Mouse (Mus musculus) forebrain, embryonic 11.5 days (tissue): ENCODE data around the gene Ccdc189. TPM values are rescaled to one million over a fixed set of nuclear protein-coding genes. Genes with fewer than 3 reads are reported as not detected.
A peak's percentile ranks its signal among the peaks of the same experiment; 100 is the strongest.

Experiments used
- ATAC-seq: fragments of 200-750 bp; cut with Nextera tagmentation; replicated peaks from 2 replicates; pipeline ENCODE4 v1.8.0; 2017; ENCODE audit warnings: moderate TSS enrichment; ENCODE audit not compliant: low FRiP score
- DNase-seq: peaks from one replicate; pipeline ENCODE4 v3.0.0-alpha.2; 2017; ENCODE audit warnings: low spot score
- H3K27ac ChIP-seq: fragments of 300-500 bp; sonication (generic); 2 replicates; pipeline ENCODE4 v1.5.1; 2014; ENCODE audit warnings: low read depth, low read length
- H3K27me3 ChIP-seq: fragments of 300-500 bp; sonication (generic); 2 replicates; pipeline ENCODE4 v1.6.1; 2014; ENCODE audit warnings: mild to moderate bottlenecking, low read length, mixed read lengths; ENCODE audit not compliant: control insufficient read depth, insufficient read depth
- H3K36me3 ChIP-seq: fragments of 300-500 bp; sonication (generic); 2 replicates; pipeline ENCODE4 v1.6.1; 2014; ENCODE audit warnings: mild to moderate bottlenecking, low read length, moderate library complexity, mixed read lengths; ENCODE audit not compliant: control insufficient read depth, insufficient read depth
- H3K4me1 ChIP-seq: fragments of 300-500 bp; sonication (generic); replicated peaks from 2 replicates; pipeline ENCODE4 v1.6.1; 2014; ENCODE audit warnings: low read length, mixed read lengths; ENCODE audit not compliant: control insufficient read depth, insufficient read depth
- H3K4me2 ChIP-seq: fragments of 300-500 bp; sonication (generic); 2 replicates; pipeline ENCODE4 v1.6.1; 2014; ENCODE audit warnings: low read depth, mild to moderate bottlenecking, low read length, moderate library complexity, mixed read lengths; ENCODE audit not compliant: severe bottlenecking
- H3K4me3 ChIP-seq: fragments of 300-500 bp; sonication (generic); 2 replicates; pipeline ENCODE4 v1.5.1; 2014; ENCODE audit warnings: low read depth, low read length
- H3K9ac ChIP-seq: fragments of 300-500 bp; sonication (generic); 2 replicates; pipeline ENCODE4 v1.6.1; 2014; ENCODE audit warnings: low read length
- H3K9me3 ChIP-seq: fragments of 300-500 bp; sonication (generic); 2 replicates; pipeline ENCODE4 v1.6.1; 2016; ENCODE audit warnings: low read length, mixed read lengths; ENCODE audit not compliant: control insufficient read depth
- WGBS: fragments of 180-500 bp; shearing (Covaris S2); extraction: QIAGEN DNeasy Blood & Tissue Kit; methylation state at CpG from one replicate; pipeline ENCODE4 v1.1.7; 2014; 5-methylcytosine and 5-hydroxymethylcytosine counted together
- polyA plus RNA-seq: library from polyadenylated mRNA; unstranded; fragments of >200 nt; fragmentation: Nextera tagmentation; extraction: Ambion mirVana; gene quantifications from 2 replicates; pipeline ENCODE4 v1.2.1, GENCODE M21; 2014

The Ccdc189 gene
- polyA plus RNA-seq, 1 experiment from 2014 or later, result 13.5 TPM

DNA sequence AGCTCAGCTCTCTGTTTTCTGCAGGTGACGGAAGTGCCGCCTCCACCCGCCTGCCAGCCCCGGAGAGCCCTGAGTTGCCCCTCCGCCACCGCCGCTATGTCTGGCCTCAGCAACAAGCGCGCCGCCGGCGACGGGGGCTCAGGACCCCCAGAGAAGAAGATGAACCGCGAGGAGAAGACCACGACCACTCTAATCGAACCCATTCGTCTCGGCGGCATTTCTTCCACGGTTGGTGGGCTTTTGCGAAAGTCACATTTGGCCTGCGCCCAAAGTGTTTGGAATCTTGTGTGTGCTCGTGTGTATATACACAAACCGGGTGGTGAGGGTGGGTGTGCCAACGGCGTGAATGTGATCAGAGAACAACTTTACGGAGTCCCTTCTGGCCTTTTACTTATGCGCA, 506 bp upstream of the Ccdc189 start:
- DNase-seq (no peak), ATAC-seq (no peak)
- no peaks in the 10 kb centered on the region for H3K9me3 ChIP-seq
- H3K27me3 ChIP-seq, result no peaks in the 10 kb centered on the region
- peaks cover 3% of the 10 kb centered on the region; the same call in 1 of the 2 replicates for H3K36me3 ChIP-seq
- WGBS, result 4% methylated on average over 29 of the region's 29 CpGs
- H3K27ac ChIP-seq, result no peak overlapping the region
- peaks cover 8% of the 10 kb centered on the region for H3K4me1 ChIP-seq
- H3K4me2 ChIP-seq, result peak overlapping the region; percentile 84
- peak overlapping the region; percentile 89 for H3K4me3 ChIP-seq
- peak overlapping the region; percentile 79 for H3K9ac ChIP-seq

DNA sequence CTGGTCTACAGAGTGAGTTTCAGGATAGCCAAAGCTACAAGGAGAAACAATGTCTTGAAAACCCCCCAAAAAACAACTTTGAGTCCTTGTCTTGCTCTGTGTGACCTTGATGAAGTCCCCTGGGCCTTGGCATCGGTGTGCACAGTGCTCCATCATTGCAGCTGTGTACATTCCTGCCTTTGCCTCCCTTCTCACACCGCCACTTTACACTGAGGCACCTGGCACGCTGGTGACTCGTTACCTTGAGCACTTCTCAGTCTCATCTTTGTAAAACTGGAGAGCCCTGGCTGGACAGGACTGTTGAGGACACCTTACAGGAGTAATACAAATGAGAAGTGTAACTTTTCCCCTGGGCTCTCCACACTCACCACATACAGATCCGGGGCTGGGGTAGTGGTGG, 1.2 kb downstream of the Ccdc189 start:
- H3K27me3 ChIP-seq, result no peaks in the 10 kb centered on the region
- 69% methylated on average over 5 of the region's 5 CpGs for WGBS
- peak overlapping the region; percentile 84 for H3K4me2 ChIP-seq
- H3K36me3 ChIP-seq, result peaks cover 9% of the 10 kb centered on the region; the same call in 1 of the 2 replicates
- H3K27ac ChIP-seq, result no peak overlapping the region
- peak; percentile 51 for DNase-seq
- peak overlapping the region; percentile 89 for H3K4me3 ChIP-seq
- ATAC-seq, result no peak
- H3K4me1 ChIP-seq, result peaks cover 8% of the 10 kb centered on the region
- no peaks in the 10 kb centered on the region for H3K9me3 ChIP-seq
- H3K9ac ChIP-seq, result peak overlapping the region; percentile 31; the same call in 1 of the 2 replicates

DNA sequence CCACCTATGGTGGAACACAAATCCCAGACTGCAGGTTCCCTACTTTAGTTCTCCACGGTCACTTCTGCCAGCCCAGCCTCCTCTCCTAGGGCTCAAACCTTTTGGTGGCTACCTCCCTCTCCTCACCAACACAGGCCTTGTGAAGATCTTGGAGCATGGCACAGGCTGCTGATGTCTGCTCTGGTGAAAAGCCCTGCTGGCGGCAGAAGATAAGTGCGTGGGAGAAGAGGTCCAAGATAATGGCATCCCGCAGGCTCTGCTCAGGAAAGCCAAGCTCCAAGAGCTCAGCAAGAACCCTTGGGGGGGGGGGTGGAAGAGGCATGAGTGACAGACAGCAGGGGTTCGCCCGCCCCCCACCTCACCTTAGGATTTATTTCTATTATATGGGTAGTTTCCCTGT, 2.2 kb downstream of the Ccdc189 start:
- no peak overlapping the region for H3K4me3 ChIP-seq
- WGBS, result 93% methylated on average over 6 of the region's 6 CpGs
- H3K4me1 ChIP-seq, result peaks cover 8% of the 10 kb centered on the region

DNA sequence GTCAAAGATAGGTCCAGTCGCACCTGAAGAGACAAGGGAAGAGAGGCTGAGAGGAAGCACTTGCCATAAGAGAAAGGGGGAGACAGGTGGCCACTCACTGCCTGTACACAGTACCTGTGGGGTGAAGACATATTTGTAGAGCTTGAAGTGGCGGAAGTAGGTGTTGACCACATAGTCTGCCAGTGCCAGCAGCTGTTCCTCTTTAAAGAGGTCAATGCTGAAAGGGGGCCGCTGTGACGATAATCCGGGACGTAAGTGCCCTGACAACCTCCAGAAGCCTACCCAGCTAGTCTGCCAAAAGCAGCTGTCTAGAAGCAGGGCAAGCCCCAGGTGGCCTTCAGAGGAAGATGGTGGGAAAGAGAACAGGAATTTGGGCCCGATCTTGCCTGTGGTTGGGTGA, 3.4 kb downstream of the Ccdc189 start:
- no peak overlapping the region for H3K27ac ChIP-seq
- no peak overlapping the region for H3K4me3 ChIP-seq
- H3K36me3 ChIP-seq, result peaks cover 5% of the 10 kb centered on the region; the same call in 1 of the 2 replicates
- WGBS, result 92% methylated on average over 7 of the region's 7 CpGs
- H3K27me3 ChIP-seq, result no peaks in the 10 kb centered on the region
- H3K4me2 ChIP-seq, result no peak overlapping the region
- H3K9me3 ChIP-seq, result no peaks in the 10 kb centered on the region
- no peak overlapping the region for H3K9ac ChIP-seq
- DNase-seq (no peak), ATAC-seq (no peak)
- H3K4me1 ChIP-seq, result peaks cover 8% of the 10 kb centered on the region

More for the DNA sequence above, 2.2 kb downstream of the Ccdc189 start:
- DNase-seq (peak; percentile 46), ATAC-seq (no peak)
- H3K9ac ChIP-seq, result no peak overlapping the region
- H3K4me2 ChIP-seq, result no peak overlapping the region
- H3K36me3 ChIP-seq, result peaks cover 5% of the 10 kb centered on the region; the same call in 1 of the 2 replicates
- no peaks in the 10 kb centered on the region for H3K9me3 ChIP-seq
- no peaks in the 10 kb centered on the region for H3K27me3 ChIP-seq
- no peak overlapping the region for H3K27ac ChIP-seq

DNA sequence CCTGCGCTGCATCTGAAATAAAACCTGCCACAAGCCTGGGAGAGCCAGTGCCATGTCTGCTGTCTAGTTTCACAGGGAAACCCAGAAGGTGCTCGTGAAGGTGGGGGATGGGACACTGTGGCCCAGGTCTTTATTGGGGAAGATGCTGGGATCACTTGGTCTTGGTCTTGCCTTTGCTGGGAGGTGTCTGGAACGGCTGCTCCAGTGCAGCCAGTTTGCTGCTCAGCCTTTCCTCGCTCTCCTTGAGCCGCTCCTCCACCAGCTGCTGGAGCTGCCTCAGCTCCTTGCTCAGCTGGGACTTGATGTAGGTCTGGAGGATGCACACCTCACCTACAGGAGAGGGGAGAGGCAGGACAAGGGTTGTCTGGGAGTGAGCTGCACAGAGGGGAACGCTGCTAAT, 5.1 kb downstream of the Ccdc189 start:
- peaks cover 5% of the 10 kb centered on the region for H3K4me1 ChIP-seq
- no peaks in the 10 kb centered on the region for H3K9me3 ChIP-seq
- no peak overlapping the region for H3K27ac ChIP-seq
- no peak overlapping the region for H3K9ac ChIP-seq
- ATAC-seq, result no peak
- no peaks in the 10 kb centered on the region for H3K27me3 ChIP-seq
- H3K4me2 ChIP-seq, result no peak overlapping the region
- peaks cover 7% of the 10 kb centered on the region; the same call in 1 of the 2 replicates for H3K36me3 ChIP-seq
- 94% methylated on average over 6 of the region's 6 CpGs for WGBS
- H3K4me3 ChIP-seq, result no peak overlapping the region
- peak; percentile 51 for DNase-seq

DNA sequence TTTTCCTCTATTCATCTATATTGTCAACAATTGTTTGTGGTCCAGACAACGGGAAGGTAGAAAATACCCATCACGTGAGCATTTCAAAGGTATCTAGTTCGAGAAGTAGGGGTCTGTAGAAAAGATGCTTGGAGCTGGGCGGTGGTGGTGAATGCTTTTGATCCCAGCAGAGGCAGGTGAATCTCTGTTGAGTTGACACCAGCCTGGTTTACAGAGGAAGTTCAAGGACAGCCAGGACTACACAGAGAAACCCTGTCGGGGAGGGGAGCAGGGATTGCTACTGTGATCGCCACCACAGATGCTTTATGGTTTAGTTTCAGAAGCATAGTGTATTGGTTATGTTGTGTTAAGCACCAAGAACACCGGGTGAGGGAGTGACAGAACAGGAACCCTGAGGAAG, 14.3 kb downstream of the Ccdc189 start:
- no peaks in the 10 kb centered on the region for H3K9me3 ChIP-seq
- H3K9ac ChIP-seq, result peak overlapping the region; percentile 80
- H3K36me3 ChIP-seq, result peaks cover 3% of the 10 kb centered on the region; the same call in 1 of the 2 replicates
- ATAC-seq (no peak), DNase-seq (no peak)
- H3K27me3 ChIP-seq, result no peaks in the 10 kb centered on the region
- 24% methylated on average over 7 of the region's 7 CpGs for WGBS
- peak overlapping the region; percentile 56 for H3K4me3 ChIP-seq
- peaks cover 9% of the 10 kb centered on the region for H3K4me1 ChIP-seq
- peak overlapping the region; percentile 76 for H3K4me2 ChIP-seq
- no peak overlapping the region for H3K27ac ChIP-seq

DNA sequence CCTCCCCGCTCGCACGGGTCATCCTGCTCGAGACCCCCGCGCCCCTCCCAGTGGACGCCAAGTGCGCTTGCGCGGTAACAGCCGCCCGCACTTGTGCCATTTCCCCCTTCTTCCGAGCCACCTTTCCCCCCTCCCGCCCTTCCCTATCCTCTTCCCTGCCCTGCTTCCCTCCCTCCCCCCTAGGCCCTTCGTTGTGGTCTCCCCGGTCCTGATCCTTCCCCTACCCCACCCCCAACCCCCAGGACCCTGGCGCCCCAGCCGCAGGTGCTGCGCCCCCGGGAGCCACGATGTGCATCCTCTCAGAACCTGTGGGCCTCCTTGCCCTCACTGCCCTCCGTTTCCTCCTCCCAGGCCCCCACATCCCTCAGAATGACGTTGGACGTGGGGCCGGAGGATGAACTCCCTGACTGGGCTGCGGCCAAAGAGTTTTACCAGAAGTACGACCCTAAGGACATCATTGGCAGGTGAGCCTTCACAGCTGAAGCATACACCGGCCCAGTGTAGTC, 14.8 kb downstream of the Ccdc189 start:
- ATAC-seq, result peak; percentile 4; the same call in 1 of the 2 replicates
- DNase-seq, result no peak
- WGBS, result 1% methylated on average over 16 of the region's 28 CpGs

DNA sequence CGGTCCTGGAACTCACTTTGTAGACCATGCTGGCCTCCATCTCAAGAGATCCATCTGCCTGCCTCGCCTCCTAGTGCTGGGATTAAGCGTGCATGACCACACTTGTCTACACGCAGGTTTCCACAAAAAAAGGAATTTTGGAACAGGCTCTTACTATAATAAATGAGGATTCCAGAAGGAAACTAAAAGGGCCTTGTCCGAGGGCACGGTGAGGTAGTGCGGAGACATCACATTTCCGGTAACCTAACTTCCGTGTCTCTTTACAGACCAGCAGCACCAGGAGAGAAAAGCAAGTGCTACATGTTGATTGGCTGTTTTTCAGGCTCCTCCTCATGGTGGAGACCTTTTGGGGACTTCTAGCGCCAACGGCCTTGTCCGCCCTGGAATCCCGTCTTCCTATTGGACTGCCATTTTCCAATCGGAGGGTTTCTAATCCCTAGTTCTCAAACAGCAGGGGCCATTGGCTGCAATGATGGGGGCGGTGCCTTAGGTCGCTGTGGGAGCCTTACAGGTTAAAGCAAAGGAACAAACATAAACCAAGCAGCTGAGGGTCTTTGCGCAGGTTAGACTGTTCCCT, 15.4 kb downstream of the Ccdc189 start, which contains the start of gene Phkg2:
Gene Phkg2, plus strand, starts transcription at position 446 of the 577 bp plus-strand sequence.
- 1% methylated on average over 17 of the region's 17 CpGs for WGBS

More for the DNA sequence above, 14.8 kb downstream of the Ccdc189 start:
- Histone ChIP-seq H3K4me3 (peak overlapping the region; percentile 56), H3K36me3 (peaks cover 3% of the 10 kb centered on the region; the same call in 1 of the 2 replicates), H3K27me3 (no peaks in the 10 kb centered on the region), H3K4me2 (peak overlapping the region; percentile 76), H3K27ac (no peak overlapping the region), H3K4me1 (peaks cover 9% of the 10 kb centered on the region), H3K9me3 (no peaks in the 10 kb centered on the region), H3K9ac (peak overlapping the region; percentile 80)

More for the DNA sequence above, 15.4 kb downstream of the Ccdc189 start, which contains the start of gene Phkg2:
- peak within 1 kb of the TSS; percentile 80 for H3K9ac ChIP-seq
- H3K4me2 ChIP-seq, result peak within 1 kb of the TSS; percentile 76
- H3K27ac ChIP-seq, result peak within 1 kb of the TSS; percentile 33; the same call in 1 of the 2 replicates
- no peaks in the 10 kb centered on the region for H3K27me3 ChIP-seq
- H3K9me3 ChIP-seq, result no peaks in the 10 kb centered on the region
- H3K4me3 ChIP-seq, result peak within 1 kb of the TSS; percentile 56
- peaks cover 9% of the 10 kb centered on the region for H3K4me1 ChIP-seq
- DNase-seq (peak; percentile 90), ATAC-seq (peak; percentile 99)
- no peaks in the 10 kb centered on the region; the same call in 1 of the 2 replicates for H3K36me3 ChIP-seq
